Comparison of ENCODE assay signal across 22 mouse cellular contexts in genomic region chr8:115068723-115069122, GRCm38 (mm10).
DNase-seq lines count a peak whose midpoint lies in the region; ATAC-seq lines count a peak whose summit lies in the region.
"Had no signal": no experiment of that assay in that cellular context is flagged by ENCODE, and none has a peak within 500 bp of the region (broad histone marks: within the 10 kb centered on the region; RNA-seq: fewer than 3 reads in every experiment).

No protein-coding gene starts in this region.

- no peaks in the 10 kb centered on the region for H3K36me3 ChIP-seq in heart, embryonic 10.5 days
- H3K36me3 ChIP-seq in liver, embryonic 11.5 days (ENCODE audit: control insufficient read depth, insufficient read depth, low read length): no peaks in the 10 kb centered on the region
- H3K36me3 ChIP-seq in liver, embryonic 12.5 days: no peaks in the 10 kb centered on the region
- H3K36me3 ChIP-seq: embryonic facial prominence, embryonic 13.5 days; embryonic facial prominence, embryonic 15.5 days; forebrain, embryonic 10.5 days; forebrain, embryonic 12.5 days had no signal

- no peak for DNase-seq in heart, embryonic 10.5 days (ENCODE audit: low spot score)
- DNase-seq in heart, postnatal 10 days: no peak
- DNase-seq in liver, embryonic 11.5 days (ENCODE audit: low spot score): no peak
- DNase-seq in ovary, adult 18-20 months (ENCODE audit: low spot score): peak; percentile 43
- no peak for DNase-seq in ovary, postnatal 36 days (ENCODE audit: low spot score)
- DNase-seq: adrenal gland, adult 2 months; adrenal gland, postnatal 10 days; adrenal gland, postnatal 25 days; cerebellum, adult 11 months; cerebellum, adult 18-20 months; cerebellum, adult 8-10 months; cerebellum, adult 9-11 months; cerebellum, postnatal 14 days; cerebellum, postnatal 36 days; embryo, embryonic 11 days had no signal

- H3K4me3 ChIP-seq in heart, embryonic 10.5 days: no peak overlapping the region
- H3K4me3 ChIP-seq in liver, embryonic 11.5 days (ENCODE audit: low read depth, low read length): no peak overlapping the region
- H3K4me3 ChIP-seq in liver, embryonic 12.5 days: no peak overlapping the region
- H3K4me3 ChIP-seq: embryonic facial prominence, embryonic 13.5 days; embryonic facial prominence, embryonic 15.5 days; erythroblast, embryonic 14.5 days; forebrain, embryonic 10.5 days; forebrain, embryonic 12.5 days had no signal

- peak overlapping the region; percentile 29; the same call in 1 of the 2 replicates for H3K27ac ChIP-seq in heart, embryonic 10.5 days
- H3K27ac ChIP-seq in liver, embryonic 11.5 days (ENCODE audit: low read depth, low read length): no peak overlapping the region
- no peak overlapping the region for H3K27ac ChIP-seq in liver, embryonic 12.5 days
- H3K27ac ChIP-seq: embryonic facial prominence, embryonic 13.5 days; embryonic facial prominence, embryonic 15.5 days; forebrain, embryonic 10.5 days; forebrain, embryonic 12.5 days had no signal

- 0 out of 2 replicates have a peak, but pooled peaks cover 6% of the 10 kb centered on the region for H3K27me3 ChIP-seq in heart, embryonic 10.5 days (ENCODE audit: insufficient read depth, poor library complexity, severe bottlenecking)
- H3K27me3 ChIP-seq in liver, embryonic 11.5 days (replicated peaks; ENCODE audit: control insufficient read depth, insufficient read depth, low read length): no peaks in the 10 kb centered on the region
- H3K27me3 ChIP-seq in liver, embryonic 12.5 days (replicated peaks): no peaks in the 10 kb centered on the region
- H3K27me3 ChIP-seq: embryonic facial prominence, embryonic 15.5 days had no signal

- no peaks in the 10 kb centered on the region for H3K9me3 ChIP-seq in heart, embryonic 10.5 days
- H3K9me3 ChIP-seq in liver, embryonic 11.5 days (ENCODE audit: control insufficient read depth, low read length): no peaks in the 10 kb centered on the region
- H3K9me3 ChIP-seq in liver, embryonic 12.5 days (replicated peaks): no peaks in the 10 kb centered on the region
- H3K9me3 ChIP-seq: embryonic facial prominence, embryonic 13.5 days; embryonic facial prominence, embryonic 15.5 days; forebrain, embryonic 10.5 days; forebrain, embryonic 12.5 days had no signal

- peaks cover 9% of the 10 kb centered on the region; the same call in 1 of the 2 replicates for H3K4me1 ChIP-seq in heart, embryonic 10.5 days
- H3K4me1 ChIP-seq in liver, embryonic 11.5 days (replicated peaks; ENCODE audit: control insufficient read depth, insufficient read depth, low read length): no peaks in the 10 kb centered on the region
- H3K4me1 ChIP-seq in liver, embryonic 12.5 days: peaks cover 31% of the 10 kb centered on the region
- H3K4me1 ChIP-seq: embryonic facial prominence, embryonic 15.5 days; forebrain, embryonic 12.5 days had no signal

- intact Hi-C loops in heart, postnatal 10 days (cut with DNase I): no loop called here

- H3K9ac ChIP-seq in liver, embryonic 11.5 days (ENCODE audit: low read depth, low read length): no peak overlapping the region
- no peak overlapping the region for H3K9ac ChIP-seq in liver, embryonic 12.5 days
- H3K9ac ChIP-seq: embryonic facial prominence, embryonic 13.5 days; embryonic facial prominence, embryonic 15.5 days; forebrain, embryonic 12.5 days had no signal

- H3K4me2 ChIP-seq in liver, embryonic 11.5 days: no peak overlapping the region
- H3K4me2 ChIP-seq in liver, embryonic 12.5 days: no peak overlapping the region
- H3K4me2 ChIP-seq: embryonic facial prominence, embryonic 13.5 days; embryonic facial prominence, embryonic 15.5 days; forebrain, embryonic 12.5 days had no signal

- 0 out of 2 replicates have a peak, but pooled peaks have one; percentile 22 for ATAC-seq in liver, embryonic 11.5 days (replicated peaks; ENCODE audit: low FRiP score)
- ATAC-seq in liver, embryonic 12.5 days: no peak
- ATAC-seq: forebrain, embryonic 14.5 days had no signal

- WGBS in heart, embryonic 10.5 days: 42% methylated on average over 5 of the region's 5 CpGs
- 35% methylated on average over 5 of the region's 5 CpGs for WGBS in liver, embryonic 11.5 days
- 16% methylated on average over 5 of the region's 5 CpGs for WGBS in liver, embryonic 12.5 days (ENCODE audit: insufficient replicate concordance)
